Mouse (Mus musculus) bone marrow macrophage, adult 2 months (primary cell): Measurements from ENCODE around the gene 1110017D15Rik. TPM values are rescaled to one million over a fixed set of nuclear protein-coding genes. Genes with fewer than 3 reads are reported as not detected.

Experiments used
- H3K27ac ChIP-seq: 2 replicates; pipeline ENCODE4 v1.5.1; 2012; ENCODE audit warnings: low read depth, low read length; ENCODE audit not compliant: insufficient read depth
- H3K4me1 ChIP-seq: 2 replicates; pipeline ENCODE4 v1.6.1; 2012; ENCODE audit warnings: low read length; ENCODE audit not compliant: control insufficient read depth, insufficient read depth
- H3K4me3 ChIP-seq: 2 replicates; pipeline ENCODE4 v1.5.1; 2012; ENCODE audit warnings: mild to moderate bottlenecking, low read length, moderate library complexity; ENCODE audit not compliant: insufficient read depth
- CTCF ChIP-seq: IDR thresholded peaks from 2 replicates; pipeline ENCODE4 v1.5.1; 2012; ENCODE audit warnings: low read depth, mild to moderate bottlenecking, low read length, moderate library complexity
- POLR2A ChIP-seq: IDR thresholded peaks from 2 replicates; pipeline ENCODE4 v1.6.1; 2012; ENCODE audit warnings: mild to moderate bottlenecking, low read depth, low read length, borderline replicate concordance
- polyA plus RNA-seq: library from polyadenylated mRNA; stranded (reverse); fragments of >200 nt; gene quantifications from 2 replicates; pipeline ENCODE4 v1.2.4, GENCODE M21; 2012; ENCODE audit not compliant: missing spikeins, insufficient read depth, insufficient read length

Gene 1110017D15Rik
- polyA plus RNA-seq, 1 experiment, result not detected

GRCm38 (mm10) chr4:41502986-41503412, 14.1 kb downstream of the 1110017D15Rik start, which contains the start of gene AI464131:
AI464131 (minus strand) TSS chr4:41503076.
- no peak for TF ChIP-seq POLR2A
- no peak for TF ChIP-seq CTCF
- Histone ChIP-seq H3K4me3 (peak within 1 kb of the TSS; percentile 46), H3K4me1 (peaks cover 3% of the 10 kb centered on the region), H3K27ac (no peak within 1 kb of the TSS)

DNA sequence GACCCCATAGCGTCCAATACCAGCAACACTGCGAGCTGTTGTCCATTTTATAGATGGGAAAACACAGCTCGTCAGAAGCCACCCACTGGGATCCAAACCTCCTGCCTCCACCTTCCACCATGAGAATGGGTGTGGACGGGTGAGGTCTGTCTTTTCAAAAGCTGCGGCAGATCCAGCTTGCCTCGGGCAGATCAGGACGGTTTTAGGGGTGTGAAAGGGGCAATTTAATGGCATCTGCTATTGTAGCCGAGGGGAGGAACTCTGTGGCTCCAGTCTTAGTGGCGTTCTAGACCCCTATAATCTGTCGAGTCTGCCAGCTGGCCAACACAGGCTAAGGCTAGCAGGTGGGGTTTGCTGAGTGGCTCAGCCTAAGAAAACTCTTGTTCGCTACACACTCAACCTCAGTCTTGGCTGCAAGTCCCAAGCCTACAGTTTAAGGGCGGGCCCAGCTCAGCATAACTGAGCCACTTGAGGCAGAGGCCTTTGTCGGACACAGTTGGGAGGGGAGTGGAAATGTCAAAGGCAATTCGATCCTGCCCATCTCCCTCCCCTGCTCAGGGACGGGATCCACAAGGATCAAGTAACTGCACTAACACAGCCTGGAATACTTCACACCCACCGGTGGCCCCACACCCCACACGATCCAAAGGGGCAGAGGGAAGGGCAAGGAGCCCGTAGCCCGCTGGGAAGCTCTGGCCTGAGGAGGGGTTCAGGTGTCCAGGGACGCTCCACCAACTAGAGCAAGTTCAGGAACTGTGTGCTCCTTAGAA, 14.8 kb downstream of the 1110017D15Rik start:
- Histone ChIP-seq H3K4me1 (peaks cover 8% of the 10 kb centered on the region), H3K4me3 (peak overlapping the region; percentile 46), H3K27ac (no peak overlapping the region)
- TF ChIP-seq CTCF (no peak), POLR2A (no peak)

DNA sequence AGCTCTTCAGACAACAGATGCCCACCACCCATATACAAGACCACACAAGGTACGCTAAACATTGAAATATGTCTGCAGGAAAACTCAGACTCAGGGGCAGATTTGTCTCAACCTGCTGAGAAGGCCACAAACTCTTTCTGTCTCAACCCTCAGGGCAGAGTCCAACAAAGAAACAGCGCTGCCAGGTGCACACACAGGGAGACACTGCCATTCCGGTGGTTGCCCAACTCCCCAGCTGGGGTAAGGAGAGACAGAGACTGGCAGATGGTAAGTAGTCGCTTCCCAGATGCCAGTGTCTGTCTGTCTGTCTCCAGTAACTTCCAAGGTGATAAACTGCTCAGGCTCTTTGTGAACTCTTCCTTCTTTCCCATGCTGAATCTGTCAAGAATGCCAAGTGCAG, 16.3 kb downstream of the 1110017D15Rik start:
- no peak for TF ChIP-seq CTCF
- no peak for TF ChIP-seq POLR2A
- Histone ChIP-seq H3K4me1 (peaks cover 8% of the 10 kb centered on the region), H3K27ac (no peak overlapping the region), H3K4me3 (no peak overlapping the region)

- Histone ChIP-seq H3K4me3 (no peak overlapping the region), H3K27ac (no peak overlapping the region), H3K4me1 (peaks cover 8% of the 10 kb centered on the region)
- TF ChIP-seq POLR2A (no peak), CTCF (no peak)
Observed at GRCm38 (mm10) chr4:41499619-41500018, 17.5 kb downstream of the 1110017D15Rik start.

DNA sequence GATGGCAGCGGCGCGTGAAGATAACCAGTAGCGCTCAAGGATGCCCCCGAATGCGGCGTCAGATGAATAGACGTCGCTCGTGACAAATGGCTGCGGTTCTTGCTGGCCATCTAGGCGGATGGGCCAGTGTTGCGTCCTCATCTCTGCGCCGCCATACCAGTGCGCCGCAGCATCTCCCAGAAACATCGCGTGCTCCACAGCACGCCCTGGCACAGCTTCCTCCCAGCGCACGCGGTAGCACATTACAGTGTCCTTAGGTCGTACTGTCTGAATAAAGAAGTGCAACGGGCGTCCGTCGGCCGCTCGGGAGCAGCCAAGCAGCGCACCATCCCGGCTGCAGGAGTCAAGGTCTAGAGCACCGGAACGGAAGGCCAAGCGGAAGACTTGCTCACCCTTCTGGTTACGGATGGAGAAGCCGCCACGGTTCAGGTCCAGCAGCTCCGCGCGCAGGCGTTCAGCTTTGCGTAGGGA, 18.2 kb downstream of the 1110017D15Rik start:
- Histone ChIP-seq H3K27ac (no peak overlapping the region), H3K4me1 (peaks cover 11% of the 10 kb centered on the region), H3K4me3 (peak overlapping the region; percentile 28)
- TF ChIP-seq CTCF (no peak), POLR2A (no peak)

DNA sequence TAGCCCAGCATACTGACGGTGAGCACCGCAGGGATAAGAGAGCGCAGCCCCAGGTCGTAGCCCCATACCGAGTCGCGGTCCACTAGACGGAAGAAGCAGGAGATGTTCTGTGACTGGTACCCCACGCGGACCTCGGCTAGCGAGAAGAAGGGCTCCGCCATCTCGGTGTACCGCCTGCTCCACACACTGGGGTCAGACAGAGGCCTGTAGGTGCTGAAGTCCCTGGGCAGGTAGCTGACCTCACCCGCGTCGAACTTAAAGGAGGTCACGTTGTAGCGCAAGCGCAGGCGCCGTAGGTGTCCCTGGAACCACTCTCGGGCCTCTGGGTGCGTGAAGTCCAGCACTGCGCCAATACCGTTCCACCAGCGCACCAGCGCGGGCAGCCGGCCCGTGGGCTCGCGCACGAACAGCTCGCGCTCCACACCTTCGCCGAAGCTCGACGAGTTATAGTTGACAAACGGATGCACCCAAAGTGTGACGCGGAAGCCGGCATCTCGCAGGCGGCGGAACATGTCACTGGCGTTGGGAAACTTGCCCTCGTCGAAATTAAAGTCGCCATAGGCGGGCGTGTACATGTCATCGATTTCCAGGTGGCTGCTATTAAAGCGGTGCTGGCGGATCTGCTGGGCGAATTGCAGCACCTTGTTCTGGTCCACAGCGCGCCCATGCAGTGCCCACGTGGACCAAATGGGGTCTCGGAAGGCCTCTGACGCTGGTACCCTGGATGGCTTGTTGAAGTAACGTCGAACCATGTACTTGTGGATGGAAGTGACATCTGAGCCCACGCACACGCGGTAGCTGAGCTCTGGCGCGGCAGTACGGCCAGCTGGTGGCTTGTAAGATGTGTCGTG, 18.9 kb downstream of the 1110017D15Rik start:
- peaks cover 11% of the 10 kb centered on the region for H3K4me1 ChIP-seq
- peak overlapping the region; percentile 28 for H3K4me3 ChIP-seq
- H3K27ac ChIP-seq, result no peak overlapping the region
- no peak for TF ChIP-seq CTCF
- no peak for TF ChIP-seq POLR2A

- peak overlapping the region; percentile 28 for H3K4me3 ChIP-seq
- no peak overlapping the region for H3K27ac ChIP-seq
- TF ChIP-seq POLR2A (no peak), CTCF (no peak)
- peaks cover 11% of the 10 kb centered on the region for H3K4me1 ChIP-seq
Observed at GRCm38 (mm10) chr4:41497579-41497978, 19.6 kb downstream of the 1110017D15Rik start.

DNA sequence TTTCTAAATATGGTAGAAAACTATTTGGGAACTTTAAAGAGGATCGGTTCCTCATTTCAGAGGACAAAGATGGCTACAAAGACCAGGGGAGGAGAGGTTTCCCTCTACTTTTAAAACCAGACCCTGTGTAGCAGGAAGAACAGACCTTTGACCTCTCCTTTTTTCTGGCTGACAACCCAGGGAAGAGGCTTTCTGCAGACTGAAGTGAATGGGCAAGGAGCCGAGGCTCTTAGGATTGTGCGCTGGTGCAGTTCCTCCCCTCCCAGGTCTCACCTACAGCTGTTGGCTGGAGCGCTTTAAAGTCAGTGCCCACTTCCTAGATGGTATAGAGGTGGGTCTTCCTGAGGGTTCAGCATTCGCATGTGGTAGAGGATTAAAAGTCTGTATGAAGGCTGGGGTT, 20.1 kb downstream of the 1110017D15Rik start:
- H3K27ac ChIP-seq, result no peak overlapping the region
- H3K4me1 ChIP-seq, result peaks cover 11% of the 10 kb centered on the region
- H3K4me3 ChIP-seq, result no peak overlapping the region
- TF ChIP-seq CTCF, result no peak
- TF ChIP-seq POLR2A, result no peak

DNA sequence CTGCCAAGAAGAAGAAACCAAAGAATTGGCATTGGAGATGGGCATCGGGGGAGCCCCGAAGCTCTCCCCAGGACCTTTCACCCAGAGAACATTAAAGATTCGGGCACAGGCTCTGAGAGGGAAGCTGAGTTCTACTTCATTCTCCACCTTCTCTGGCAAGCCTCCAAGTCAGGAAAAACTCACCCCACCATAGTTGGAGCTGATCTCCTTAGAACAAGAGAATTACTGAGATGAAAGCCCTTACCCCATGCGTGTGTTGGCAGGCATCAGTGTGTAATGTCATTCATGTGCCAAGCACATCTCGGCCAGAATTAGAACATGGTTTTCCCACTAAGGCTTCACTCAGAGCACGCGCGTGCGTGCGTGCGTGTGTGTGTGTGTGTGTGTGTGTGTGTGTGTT, 21.3 kb downstream of the 1110017D15Rik start:
- H3K4me1 ChIP-seq, result peaks cover 11% of the 10 kb centered on the region
- no peak overlapping the region for H3K4me3 ChIP-seq
- H3K27ac ChIP-seq, result no peak overlapping the region
- no peak for TF ChIP-seq POLR2A
- TF ChIP-seq CTCF, result no peak
